In the genomic region with DNA sequence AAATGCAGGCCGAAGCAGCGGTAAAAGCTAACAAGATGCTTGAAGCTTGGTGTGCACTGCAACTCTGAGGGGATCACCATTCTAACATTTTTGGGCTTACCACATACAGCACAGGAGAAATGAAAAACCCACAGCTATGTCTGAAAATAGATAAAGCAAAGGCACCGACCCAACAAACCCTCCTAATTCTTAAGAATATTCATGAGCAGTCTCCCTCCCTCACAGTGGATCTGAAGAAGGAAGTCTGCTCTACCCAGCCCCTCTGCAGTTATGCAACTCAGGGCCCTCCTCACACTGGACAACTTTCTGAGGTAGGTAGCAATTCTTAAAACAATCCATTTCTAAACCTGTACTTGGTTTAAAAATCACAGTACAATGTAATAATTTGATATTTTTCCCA, we compare ENCODE assay signal across 11 mouse cellular contexts.
"Had no signal": no experiment of that assay in that cellular context is flagged by ENCODE, and none has a peak within 500 bp of the region (broad histone marks: within the 10 kb centered on the region; RNA-seq: fewer than 3 reads in every experiment).

No protein-coding gene starts in this region.

- H3K4me3 ChIP-seq: limb, embryonic 10.5 days; liver, embryonic 15.5 days; midbrain, embryonic 13.5 days; stomach, embryonic 15.5 days had no signal

- H3K27me3 ChIP-seq: liver, embryonic 15.5 days; midbrain, embryonic 13.5 days; stomach, embryonic 15.5 days had no signal

- H3K4me1 ChIP-seq: limb, embryonic 10.5 days; stomach, embryonic 15.5 days had no signal

- H3K9me3 ChIP-seq: limb, embryonic 10.5 days; liver, embryonic 15.5 days; midbrain, embryonic 13.5 days; stomach, embryonic 15.5 days had no signal

- ATAC-seq: lung, postnatal 0 days; midbrain, embryonic 13.5 days had no signal

- H3K27ac ChIP-seq: limb, embryonic 10.5 days; liver, embryonic 15.5 days; macrophage; midbrain, embryonic 13.5 days; stomach, embryonic 15.5 days had no signal

- DNase-seq: kidney, adult 2 months; kidney, postnatal 25 days; lung, adult 2 months; right cerebral cortex, postnatal 4 days; thymus, postnatal 36 days had no signal
